Mouse (Mus musculus) urinary bladder, postnatal 36 days (tissue): ENCODE measurements at regions not wholly inside any gene's neighbourhood (a gene's known extent, or its start where the extent isn't known, plus 50 kb on each side); places are given as distances from the start of the nearest gene placed in this dataset.

Experiments
- DNase-seq, 2 experiments: peaks; one replicate each; pipeline ENCODE4 v3.0.0; 2022; ENCODE audit warnings: low spot score in 2 of 2, mixed read lengths in 1 of 2

- DNase-seq: no peak
Measured at GRCm38 (mm10) chr15:96880066-96880465, 175.7 kb downstream of the Slc38a4 start.

- DNase-seq: peak; percentile 49 to 64
Measured at GRCm38 (mm10) chr15:96878796-96879195, 177.0 kb downstream of the Slc38a4 start.

GRCm38 (mm10) chr15:96877931-96878330, 177.8 kb downstream of the Slc38a4 start:
- DNase-seq: peak in 1 of 2 experiments; percentile 36

GRCm38 (mm10) chr15:96877271-96877670, 177.7 kb upstream of the Slc38a2 start:
- no peak for DNase-seq

- DNase-seq: no peak
Measured at GRCm38 (mm10) chr15:96874145-96874544, 174.6 kb upstream of the Slc38a2 start.

- DNase-seq: peak in 1 of 2 experiments; percentile 25
Measured at GRCm38 (mm10) chr15:96873562-96873961, 174.0 kb upstream of the Slc38a2 start.

- no peak for DNase-seq
Measured at GRCm38 (mm10) chr15:96873126-96873525, 173.6 kb upstream of the Slc38a2 start.

GRCm38 (mm10) chr15:96867701-96868100, 168.2 kb upstream of the Slc38a2 start:
- DNase-seq: no peak

GRCm38 (mm10) chr15:96865932-96866331, 166.4 kb upstream of the Slc38a2 start:
- no peak for DNase-seq

- no peak for DNase-seq
Measured at GRCm38 (mm10) chr15:96857709-96858108, 158.2 kb upstream of the Slc38a2 start.

- no peak for DNase-seq
Measured at GRCm38 (mm10) chr15:96851970-96852768, 152.6 kb upstream of the Slc38a2 start.

- no peak for DNase-seq
Measured at GRCm38 (mm10) chr15:96848150-96848549, 148.6 kb upstream of the Slc38a2 start.

- DNase-seq: no peak
Measured at GRCm38 (mm10) chr15:96845221-96845620, 145.7 kb upstream of the Slc38a2 start.

GRCm38 (mm10) chr15:96844290-96844689, 144.8 kb upstream of the Slc38a2 start:
- no peak for DNase-seq

GRCm38 (mm10) chr15:96843589-96843988, 144.1 kb upstream of the Slc38a2 start:
- no peak for DNase-seq

- no peak for DNase-seq
Measured at GRCm38 (mm10) chr15:96842881-96843280, 143.4 kb upstream of the Slc38a2 start.

GRCm38 (mm10) chr15:96836670-96837069, 137.1 kb upstream of the Slc38a2 start:
- no peak for DNase-seq

GRCm38 (mm10) chr15:96834862-96835261, 135.3 kb upstream of the Slc38a2 start:
- no peak for DNase-seq

- DNase-seq: no peak
Measured at GRCm38 (mm10) chr15:96834162-96834843, 134.8 kb upstream of the Slc38a2 start.

GRCm38 (mm10) chr15:96832389-96832788, 132.9 kb upstream of the Slc38a2 start:
- DNase-seq: peak in 1 of 2 experiments; percentile 50

- DNase-seq: no peak
Measured at GRCm38 (mm10) chr15:96831256-96831655, 131.7 kb upstream of the Slc38a2 start.

- no peak for DNase-seq
Measured at GRCm38 (mm10) chr15:96830578-96830977, 131.0 kb upstream of the Slc38a2 start.

- DNase-seq: peak in 1 of 2 experiments; percentile 46
Measured at GRCm38 (mm10) chr15:96829941-96830340, 130.4 kb upstream of the Slc38a2 start.
